Mouse (Mus musculus) hindbrain, embryonic 12.5 days (tissue): ENCODE data around the gene Phf13. TPM values are rescaled to one million over a fixed set of nuclear protein-coding genes. Genes with fewer than 3 reads are reported as not detected.
A peak's percentile ranks its signal among the peaks of the same experiment; 100 is the strongest.

ENCODE experiments used
- ATAC-seq: fragments of 200-750 bp; cut with Nextera tagmentation; 2 replicates; pipeline ENCODE4 v1.8.0; 2017; ENCODE audit warnings: moderate TSS enrichment; ENCODE audit not compliant: low FRiP score
- H3K27ac ChIP-seq: fragments of 300-500 bp; sonication (generic); 2 replicates; pipeline ENCODE4 v1.5.1; 2016; ENCODE audit warnings: mild to moderate bottlenecking
- H3K27me3 ChIP-seq: fragments of 300-500 bp; sonication (generic); 2 replicates; pipeline ENCODE4 v1.6.1; 2016; ENCODE audit warnings: mild to moderate bottlenecking
- H3K36me3 ChIP-seq: fragments of 300-500 bp; sonication (generic); 2 replicates; pipeline ENCODE4 v1.6.1; 2016; ENCODE audit warnings: mild to moderate bottlenecking
- H3K4me1 ChIP-seq: fragments of 300-500 bp; sonication (generic); 2 replicates; pipeline ENCODE4 v1.6.1; 2016
- H3K4me2 ChIP-seq: fragments of 300-500 bp; sonication (generic); replicated peaks from 2 replicates; pipeline ENCODE4 v1.6.1; 2016; ENCODE audit warnings: mild to moderate bottlenecking
- H3K4me3 ChIP-seq: fragments of 300-500 bp; sonication (generic); 2 replicates; pipeline ENCODE4 v1.5.1; 2016; ENCODE audit warnings: mild to moderate bottlenecking
- H3K9ac ChIP-seq: fragments of 300-500 bp; sonication (generic); 2 replicates; pipeline ENCODE4 v1.6.1; 2016; ENCODE audit warnings: mild to moderate bottlenecking, moderate library complexity
- H3K9me3 ChIP-seq: fragments of 300-500 bp; sonication (generic); replicated peaks from 2 replicates; pipeline ENCODE4 v1.6.1; 2016; ENCODE audit warnings: mild to moderate bottlenecking
- WGBS: fragments of 180-500 bp; shearing (Covaris S2); methylation state at CpG from one replicate; pipeline ENCODE4 v1.1.7; 2016; 5-methylcytosine and 5-hydroxymethylcytosine counted together
- polyA plus RNA-seq: library from polyadenylated mRNA; unstranded; fragments of >200 nt; fragmentation: Nextera tagmentation; extraction: Ambion mirVana; gene quantifications from 2 replicates; pipeline ENCODE4 v1.2.1, GENCODE M21; 2016

The Phf13 gene
- polyA plus RNA-seq, 1 experiment from 2014 or later, result 29.2 TPM

DNA sequence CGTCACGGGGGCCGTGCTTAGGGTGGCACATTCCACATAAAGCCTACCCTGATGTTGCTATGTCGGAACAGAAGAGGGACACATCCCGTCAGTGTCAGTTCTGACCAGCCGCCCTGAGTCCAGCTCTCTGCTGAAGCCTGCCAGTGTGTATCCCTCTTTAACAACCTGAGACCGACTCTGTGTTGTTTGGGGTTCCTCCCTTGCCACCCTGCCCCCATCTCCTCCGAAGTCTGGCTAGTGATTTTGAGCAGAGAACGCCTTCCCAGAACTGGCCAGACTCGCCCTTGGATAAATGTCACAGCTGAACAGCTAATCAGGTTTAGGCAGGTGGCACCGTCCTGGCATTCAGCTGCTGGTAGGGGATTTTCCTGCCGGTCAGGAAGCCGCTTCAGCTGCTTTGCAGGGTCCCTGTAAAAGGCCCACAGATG is 14.7 kb upstream of the Phf13 start:
- Histone ChIP-seq H3K27ac (no peak overlapping the region), H3K4me3 (peak overlapping the region; percentile 70), H3K9ac (peak overlapping the region; percentile 65; the same call in 1 of the 2 replicates), H3K9me3 (no peaks in the 10 kb centered on the region), H3K36me3 (no peaks in the 10 kb centered on the region), H3K4me1 (peaks cover 34% of the 10 kb centered on the region), H3K27me3 (peaks cover 50% of the 10 kb centered on the region), H3K4me2 (peak overlapping the region; percentile 100)
- WGBS, result 11% methylated on average over 13 of the region's 13 CpGs
- ATAC-seq, result no peak

DNA sequence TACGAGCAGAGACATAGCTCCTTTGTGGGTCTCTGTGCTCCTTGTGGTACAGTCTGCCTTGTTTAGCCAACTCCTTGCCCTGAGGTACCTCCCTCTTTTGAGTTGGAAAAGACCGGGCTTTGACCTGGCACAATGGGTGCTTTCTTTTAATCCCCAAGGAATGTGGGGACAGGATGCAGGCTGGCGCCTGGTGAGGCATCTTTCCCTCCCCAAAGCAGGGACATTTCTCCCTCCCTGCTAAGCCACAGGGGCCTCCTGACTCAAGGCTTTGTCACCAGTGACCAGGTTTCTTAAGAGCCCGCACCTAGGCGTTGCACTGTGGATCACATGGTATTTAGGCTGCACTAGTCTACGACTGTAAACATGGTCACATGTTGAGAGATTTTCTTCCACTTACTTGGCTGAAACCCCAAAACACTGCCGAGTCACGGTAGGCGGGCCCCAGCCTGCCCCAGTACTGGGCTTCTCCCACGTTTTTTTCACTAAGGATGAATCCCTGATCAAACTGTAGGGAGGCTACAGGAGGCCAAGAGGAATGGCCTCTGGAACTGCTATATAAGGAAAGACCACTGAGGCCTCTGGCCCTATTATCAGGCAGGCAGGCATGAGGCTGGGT is 14.1 kb upstream of the Phf13 start:
- 3% methylated on average over 10 of the region's 10 CpGs for WGBS
- no peak overlapping the region for H3K27ac ChIP-seq
- H3K27me3 ChIP-seq, result peaks cover 50% of the 10 kb centered on the region
- peaks cover 34% of the 10 kb centered on the region for H3K4me1 ChIP-seq
- H3K9ac ChIP-seq, result peak overlapping the region; percentile 65
- H3K4me3 ChIP-seq, result peak overlapping the region; percentile 70
- H3K9me3 ChIP-seq, result no peaks in the 10 kb centered on the region
- ATAC-seq, result 0 out of 2 replicates have a peak, but pooled peaks have one; percentile 4
- no peaks in the 10 kb centered on the region for H3K36me3 ChIP-seq
- peak overlapping the region; percentile 100 for H3K4me2 ChIP-seq

DNA sequence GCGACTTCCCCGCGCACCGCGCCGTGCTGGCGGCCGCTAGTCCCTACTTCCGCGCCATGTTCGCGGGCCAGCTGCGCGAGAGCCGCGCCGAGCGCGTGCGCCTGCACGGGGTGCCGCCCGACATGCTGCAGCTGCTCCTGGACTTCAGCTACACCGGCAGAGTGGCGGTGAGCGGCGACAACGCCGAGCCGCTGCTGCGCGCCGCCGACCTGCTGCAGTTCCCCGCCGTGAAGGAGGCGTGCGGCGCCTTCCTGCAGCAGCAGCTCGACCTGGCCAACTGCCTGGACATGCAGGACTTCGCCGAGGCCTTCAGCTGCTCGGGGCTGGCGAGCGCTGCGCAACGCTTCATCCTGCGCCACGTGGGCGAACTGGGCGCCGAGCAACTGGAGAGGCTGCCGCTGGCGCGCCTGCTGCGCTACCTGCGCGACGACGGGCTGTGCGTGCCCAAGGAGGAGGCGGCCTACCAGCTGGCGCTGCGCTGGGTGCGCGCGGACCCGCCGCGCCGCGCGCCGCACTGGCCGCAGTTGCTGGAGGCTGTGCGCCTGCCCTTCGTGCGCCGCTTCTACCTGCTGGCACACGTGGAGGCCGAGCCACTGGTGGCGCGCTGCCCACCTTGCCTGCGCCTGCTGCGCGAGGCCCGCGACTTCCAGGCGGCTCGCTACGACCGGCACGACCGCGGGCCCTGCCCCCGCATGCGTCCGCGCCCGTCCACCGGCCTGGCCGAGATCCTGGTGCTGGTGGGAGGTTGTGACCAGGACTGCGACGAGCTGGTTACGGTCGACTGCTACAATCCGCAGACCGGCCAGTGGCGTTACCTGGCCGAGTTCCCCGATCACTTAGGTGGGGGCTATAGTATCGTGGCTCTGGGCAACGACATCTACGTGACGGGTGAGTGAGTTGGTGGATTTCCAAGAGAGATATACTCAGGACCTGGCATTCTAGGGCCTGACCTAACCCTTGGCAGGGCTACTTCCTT is 13.3 kb upstream of the Phf13 start:
- H3K4me3 ChIP-seq, result peak overlapping the region; percentile 70
- H3K4me1 ChIP-seq, result peaks cover 34% of the 10 kb centered on the region
- under 1% methylated on average over 112 of the region's 115 CpGs for WGBS
- H3K9ac ChIP-seq, result peak overlapping the region; percentile 65
- peak overlapping the region; percentile 31 for H3K27ac ChIP-seq
- peaks cover 50% of the 10 kb centered on the region for H3K27me3 ChIP-seq
- H3K36me3 ChIP-seq, result no peaks in the 10 kb centered on the region
- peak overlapping the region; percentile 100 for H3K4me2 ChIP-seq
- ATAC-seq, result peak; percentile 72
- no peaks in the 10 kb centered on the region for H3K9me3 ChIP-seq

DNA sequence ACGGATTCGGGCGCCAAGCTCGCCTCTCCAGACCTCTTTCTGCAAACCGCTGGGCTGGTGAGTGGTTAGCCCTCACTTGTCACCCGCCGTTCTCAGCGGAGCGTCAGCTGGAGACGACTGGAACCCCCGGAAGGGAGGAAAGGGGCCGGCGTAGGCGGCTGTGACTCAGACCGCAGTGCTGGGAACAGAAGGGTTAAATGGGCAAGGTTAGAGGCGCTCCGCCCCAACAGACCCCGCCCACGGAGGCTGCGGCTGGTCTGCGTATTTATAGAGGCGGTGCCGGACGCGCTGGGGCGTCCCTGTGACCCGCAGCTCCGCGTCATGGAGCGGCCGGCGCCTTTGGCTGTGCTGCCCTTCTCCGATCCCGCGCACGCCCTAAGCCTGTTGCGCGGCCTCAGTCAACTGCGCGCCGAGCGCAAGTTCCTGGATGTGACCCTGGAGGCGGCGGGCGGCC is 12.6 kb upstream of the Phf13 start, which contains the start of gene Klhl21:
Klhl21 (plus strand) TSS at position 182 of the 454 bp plus-strand sequence.
- Histone ChIP-seq H3K4me2 (peak within 1 kb of the TSS; percentile 100), H3K4me3 (peak within 1 kb of the TSS; percentile 70), H3K36me3 (no peaks in the 10 kb centered on the region), H3K27me3 (peaks cover 50% of the 10 kb centered on the region), H3K4me1 (peaks cover 34% of the 10 kb centered on the region), H3K9ac (peak within 1 kb of the TSS; percentile 65), H3K27ac (peak within 1 kb of the TSS; percentile 31), H3K9me3 (no peaks in the 10 kb centered on the region)
- 1% methylated on average over 42 of the region's 45 CpGs for WGBS
- peak; percentile 86 for ATAC-seq

DNA sequence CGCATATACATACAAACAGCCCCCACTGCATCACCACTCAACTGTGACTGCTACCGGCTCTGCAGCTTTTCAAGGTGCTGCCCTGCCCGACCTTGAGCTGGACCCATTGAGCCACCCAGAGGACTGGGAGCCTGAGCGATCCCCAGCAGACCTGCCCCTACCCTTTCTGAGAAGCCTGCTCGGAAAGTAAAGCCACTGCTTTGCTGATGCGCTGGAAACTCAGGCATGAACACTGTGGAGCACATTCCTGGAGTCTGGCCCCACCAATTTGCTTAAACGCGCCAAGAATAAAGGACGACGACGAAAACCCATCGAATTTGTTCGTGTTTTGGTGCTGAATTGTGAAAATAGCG is 12.1 kb upstream of the Phf13 start:
- 0 out of 2 replicates have a peak, but pooled peaks have one; percentile 2 for ATAC-seq
- no peak overlapping the region for H3K27ac ChIP-seq
- peak overlapping the region; percentile 70 for H3K4me3 ChIP-seq
- H3K36me3 ChIP-seq, result no peaks in the 10 kb centered on the region
- H3K9me3 ChIP-seq, result no peaks in the 10 kb centered on the region
- under 1% methylated on average over 14 of the region's 14 CpGs for WGBS
- peak overlapping the region; percentile 100 for H3K4me2 ChIP-seq
- peaks cover 34% of the 10 kb centered on the region for H3K4me1 ChIP-seq
- H3K9ac ChIP-seq, result peak overlapping the region; percentile 65; the same call in 1 of the 2 replicates
- H3K27me3 ChIP-seq, result peaks cover 50% of the 10 kb centered on the region

DNA sequence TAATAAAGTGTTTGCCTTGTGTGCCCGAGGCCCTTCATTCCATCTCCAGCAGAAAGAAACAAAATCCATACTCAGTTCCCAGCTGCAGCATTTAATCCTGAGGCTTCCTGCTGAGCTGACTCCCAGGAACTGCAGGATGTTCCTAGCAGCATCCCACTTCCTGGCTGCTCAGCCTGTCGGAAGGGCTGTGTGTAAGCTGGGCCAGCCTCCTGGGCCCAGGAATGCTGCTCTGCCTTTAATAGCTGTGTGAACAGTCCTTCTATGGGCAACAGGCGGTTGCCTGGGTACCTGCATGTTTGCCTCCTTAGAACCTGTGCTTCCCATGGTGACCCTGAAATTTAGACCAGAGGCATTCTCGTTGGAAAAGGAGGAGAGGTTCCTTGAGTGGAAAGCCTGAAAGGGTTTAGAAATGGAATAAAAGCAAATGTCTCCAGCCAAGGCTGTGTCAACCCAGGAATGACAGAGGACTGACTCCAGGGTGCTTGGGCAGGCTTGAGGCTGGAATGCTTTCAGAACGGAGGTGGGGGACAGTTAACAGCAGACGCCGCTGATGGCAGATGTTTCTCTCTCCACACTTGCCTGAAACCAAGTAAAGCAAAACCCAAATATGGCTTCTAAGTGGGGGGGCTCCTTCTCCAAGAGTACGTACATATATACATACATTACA is 11.6 kb upstream of the Phf13 start:
- Histone ChIP-seq H3K4me2 (peak overlapping the region; percentile 100), H3K27me3 (peaks cover 50% of the 10 kb centered on the region), H3K9ac (0 out of 2 replicates have a peak overlapping the region, but pooled peaks have one; percentile 65), H3K4me1 (peaks cover 34% of the 10 kb centered on the region), H3K9me3 (no peaks in the 10 kb centered on the region), H3K4me3 (peak overlapping the region; percentile 70; the same call in 1 of the 2 replicates), H3K36me3 (no peaks in the 10 kb centered on the region), H3K27ac (no peak overlapping the region)
- 5% methylated on average over 8 of the region's 8 CpGs for WGBS
- no peak for ATAC-seq

DNA sequence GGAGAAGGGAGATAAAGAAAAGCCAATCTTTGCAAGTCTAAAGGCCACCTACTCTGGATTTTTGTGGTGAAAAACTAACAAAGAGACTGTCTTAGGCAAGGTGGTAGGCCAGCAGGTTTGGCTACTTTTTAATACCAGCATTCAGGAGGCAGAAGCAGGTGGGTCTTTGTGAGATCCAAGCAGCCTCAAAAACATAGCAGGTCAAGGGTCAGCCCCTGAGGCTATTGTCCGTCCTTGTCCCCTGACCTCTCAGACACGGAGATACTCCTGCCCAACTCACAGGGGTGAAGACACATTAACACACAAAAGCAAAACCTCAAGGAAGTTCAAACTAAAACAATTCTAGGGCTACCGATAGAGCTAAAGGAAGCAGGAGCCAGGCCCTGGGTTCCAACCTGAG is 10.8 kb upstream of the Phf13 start:
- Histone ChIP-seq H3K36me3 (no peaks in the 10 kb centered on the region), H3K4me3 (no peak overlapping the region), H3K4me2 (no peak overlapping the region), H3K27ac (no peak overlapping the region), H3K4me1 (peaks cover 34% of the 10 kb centered on the region), H3K27me3 (peaks cover 50% of the 10 kb centered on the region), H3K9me3 (no peaks in the 10 kb centered on the region), H3K9ac (no peak overlapping the region)
- no peak for ATAC-seq
- WGBS, result 20% methylated on average over 3 of the region's 3 CpGs

DNA sequence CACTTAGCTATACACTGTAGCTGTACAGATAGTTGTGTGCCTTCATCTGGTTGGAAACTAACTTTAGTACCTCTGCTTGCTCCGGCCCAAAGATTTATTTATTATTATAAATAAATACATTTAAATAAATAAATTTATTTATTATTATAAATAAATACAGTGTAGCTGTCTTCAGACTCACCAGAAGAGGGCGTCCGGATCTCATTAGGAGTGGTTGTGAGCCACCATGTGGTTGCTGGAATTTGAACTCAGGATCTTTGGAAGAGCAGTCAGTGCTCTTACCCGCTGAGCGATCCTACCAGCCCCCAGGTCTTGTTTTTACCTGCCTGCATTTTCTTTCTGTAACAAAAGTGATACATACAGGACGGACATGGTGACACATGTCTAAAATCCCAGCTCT is 10.1 kb upstream of the Phf13 start:
- Histone ChIP-seq H3K9ac (no peak overlapping the region), H3K9me3 (no peaks in the 10 kb centered on the region), H3K4me3 (no peak overlapping the region), H3K4me2 (no peak overlapping the region), H3K36me3 (no peaks in the 10 kb centered on the region), H3K27ac (no peak overlapping the region), H3K4me1 (peaks cover 34% of the 10 kb centered on the region), H3K27me3 (peaks cover 47% of the 10 kb centered on the region)
- WGBS, result 70% methylated on average over 6 of the region's 6 CpGs
- no peak for ATAC-seq

DNA sequence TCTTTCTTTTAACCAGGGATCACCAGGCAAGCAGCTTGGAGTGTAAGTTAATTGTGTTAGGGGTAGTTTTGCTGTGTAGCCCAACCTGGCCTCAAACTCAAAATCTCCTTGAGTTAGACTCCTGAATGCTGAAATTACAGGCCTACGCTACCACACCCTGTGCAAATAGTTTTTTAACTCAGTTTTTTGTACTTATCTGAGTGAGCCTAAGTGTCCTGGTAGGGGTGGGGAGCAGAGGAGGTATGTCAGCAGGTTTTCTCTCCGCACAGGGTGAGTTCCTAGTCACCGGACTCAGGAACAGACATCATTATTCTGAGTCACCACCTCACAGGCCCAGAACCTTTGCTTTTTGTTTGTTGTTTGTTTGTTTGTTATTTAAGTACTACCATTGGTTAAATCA is 6.0 kb upstream of the Phf13 start:
- WGBS, result 93% methylated on average over 3 of the region's 3 CpGs
- Histone ChIP-seq H3K4me3 (no peak overlapping the region), H3K36me3 (no peaks in the 10 kb centered on the region), H3K9me3 (no peaks in the 10 kb centered on the region), H3K27me3 (peaks cover 8% of the 10 kb centered on the region), H3K4me1 (peaks cover 4% of the 10 kb centered on the region), H3K27ac (no peak overlapping the region), H3K4me2 (no peak overlapping the region), H3K9ac (no peak overlapping the region)
- no peak for ATAC-seq

DNA sequence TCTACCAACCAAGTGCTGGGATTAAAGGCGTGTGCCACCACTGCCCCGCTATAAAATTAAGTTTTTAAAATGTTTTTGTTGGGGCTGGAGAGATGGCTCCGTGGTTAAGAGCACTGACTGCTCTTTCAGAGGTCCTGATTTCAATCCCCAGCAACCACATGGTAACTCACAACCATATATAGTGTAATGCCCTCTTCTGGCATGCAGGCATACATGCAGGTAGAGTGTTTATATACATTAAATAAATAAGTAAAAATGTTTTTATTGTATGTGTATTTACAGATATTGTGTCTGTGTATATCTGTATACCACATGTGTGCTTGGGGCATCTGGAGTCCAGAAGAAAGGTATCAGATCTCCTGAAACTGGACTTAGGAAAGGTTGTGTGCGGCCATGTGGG is 5.3 kb upstream of the Phf13 start:
- H3K4me1 ChIP-seq, result peaks cover 5% of the 10 kb centered on the region
- H3K4me2 ChIP-seq, result no peak overlapping the region
- H3K27ac ChIP-seq, result no peak overlapping the region
- H3K27me3 ChIP-seq, result peaks cover under 1% of the 10 kb centered on the region; the same call in 1 of the 2 replicates
- H3K9ac ChIP-seq, result no peak overlapping the region
- H3K4me3 ChIP-seq, result no peak overlapping the region
- no peak for ATAC-seq
- 69% methylated on average over 4 of the region's 4 CpGs for WGBS
- no peaks in the 10 kb centered on the region for H3K9me3 ChIP-seq
- H3K36me3 ChIP-seq, result no peaks in the 10 kb centered on the region

DNA sequence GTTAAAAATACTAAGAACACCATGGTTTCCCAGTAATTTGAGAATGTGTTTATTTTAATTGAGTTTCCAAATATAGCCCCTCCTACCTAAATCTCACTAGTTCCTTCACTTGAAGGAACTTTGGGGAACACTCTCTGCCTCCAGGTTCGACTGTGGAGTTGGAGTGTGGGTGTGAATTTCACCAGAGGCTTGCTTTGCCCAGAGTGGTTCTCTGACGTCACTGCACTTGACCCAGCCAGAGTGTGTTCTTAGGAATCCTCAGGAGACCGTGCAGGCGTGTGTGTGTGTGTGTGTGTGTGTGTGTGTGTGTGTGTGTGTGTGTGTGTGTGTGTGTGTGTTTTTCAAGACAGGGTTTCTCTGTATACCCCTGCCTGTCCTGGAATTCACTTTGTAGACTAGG is 4.8 kb upstream of the Phf13 start:
- ATAC-seq, result no peak
- Histone ChIP-seq H3K9ac (no peak overlapping the region), H3K27me3 (no peaks in the 10 kb centered on the region), H3K9me3 (no peaks in the 10 kb centered on the region), H3K36me3 (no peaks in the 10 kb centered on the region), H3K4me1 (peaks cover 5% of the 10 kb centered on the region), H3K4me2 (no peak overlapping the region), H3K4me3 (no peak overlapping the region), H3K27ac (no peak overlapping the region)
- 57% methylated on average over 4 of the region's 4 CpGs for WGBS

DNA sequence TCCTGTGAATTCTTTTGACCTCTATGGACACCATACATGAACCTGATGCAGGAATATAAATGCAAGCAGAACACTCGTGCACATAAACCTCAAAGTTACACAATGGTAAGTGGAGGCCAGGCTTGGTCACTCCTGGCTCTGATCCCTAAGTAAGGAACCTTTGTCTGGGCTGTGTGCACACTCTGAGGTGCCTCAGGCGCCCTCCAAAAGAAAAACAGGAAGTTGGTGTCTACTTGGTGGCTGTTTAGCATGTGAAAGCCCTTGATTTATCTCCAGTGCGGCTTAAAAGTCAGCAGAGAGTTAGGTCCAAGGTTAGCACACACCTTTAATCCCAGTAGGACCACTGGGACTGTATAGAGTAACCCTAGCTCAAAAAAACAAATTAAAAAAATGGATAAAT is 3.4 kb upstream of the Phf13 start:
- peaks cover 9% of the 10 kb centered on the region for H3K4me1 ChIP-seq
- no peak overlapping the region for H3K9ac ChIP-seq
- H3K27ac ChIP-seq, result no peak overlapping the region
- 54% methylated on average over 3 of the region's 3 CpGs for WGBS
- H3K4me2 ChIP-seq, result no peak overlapping the region
- no peaks in the 10 kb centered on the region for H3K27me3 ChIP-seq
- no peaks in the 10 kb centered on the region for H3K36me3 ChIP-seq
- H3K4me3 ChIP-seq, result no peak overlapping the region
- H3K9me3 ChIP-seq, result no peaks in the 10 kb centered on the region
- ATAC-seq, result no peak
